Mouse (Mus musculus) lung, postnatal 0 days (tissue): Measurements from ENCODE around the gene Nr2f1.

ENCODE experiments used
- CTCF ChIP-seq: IDR thresholded peaks from 2 replicates; pipeline ENCODE4 v1.5.1; 2016; ENCODE audit warnings: antibody characterized with exemption, mild to moderate bottlenecking
- EP300 ChIP-seq: IDR thresholded peaks from 2 replicates; pipeline ENCODE4 v1.6.1; 2016; ENCODE audit warnings: antibody characterized with exemption, mild to moderate bottlenecking, control low read depth

DNA sequence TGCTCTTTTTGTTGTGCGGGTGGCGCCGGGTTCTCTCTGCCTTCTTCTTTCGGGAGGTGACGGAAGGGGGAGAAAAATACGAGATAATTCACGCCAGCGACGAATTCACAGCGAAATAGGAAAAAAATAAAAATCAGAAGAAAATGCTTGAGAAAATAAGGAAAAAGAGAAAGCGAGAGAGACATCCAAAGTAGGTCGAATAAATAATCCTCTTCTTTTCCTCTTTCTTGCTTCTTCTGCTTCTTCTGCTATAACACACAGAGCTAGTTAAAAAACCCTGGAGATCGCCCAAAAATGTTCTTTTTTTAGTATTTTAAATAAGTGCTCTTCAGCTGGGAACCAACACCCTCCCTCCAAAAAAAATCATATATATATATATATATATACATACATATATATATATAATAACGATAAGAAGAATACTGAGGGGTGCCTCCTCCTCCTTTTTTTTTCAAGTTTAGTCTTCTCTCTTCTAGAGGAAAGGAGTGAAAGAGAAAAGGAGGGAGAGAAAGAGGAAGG is at the start of gene Nr2f1:
- TF ChIP-seq EP300 = no peak
- TF ChIP-seq CTCF = no peak
